Mouse (Mus musculus) myocyte (in vitro differentiated cells): ENCODE measurements around the gene Akr1c14. TPM values are rescaled to one million over a fixed set of nuclear protein-coding genes. Genes with fewer than 3 reads are reported as not detected.

ENCODE experiments used
- H3K27me3 ChIP-seq: one replicate; pipeline ENCODE4 v1.6.1; 2011; ENCODE audit not compliant: control insufficient read depth, insufficient read depth, insufficient read length
- H3K36me3 ChIP-seq: one replicate; pipeline ENCODE4 v1.6.1; 2011; ENCODE audit not compliant: control insufficient read depth, insufficient read depth
- H3K4me2 ChIP-seq: one replicate; pipeline ENCODE4 v1.6.1; 2011; ENCODE audit warnings: low read depth, control low read depth
- H3K4me3 ChIP-seq: one replicate; pipeline ENCODE4 v1.5.1; 2011; ENCODE audit warnings: mild to moderate bottlenecking, control low read depth, moderate library complexity
- H3K79me2 ChIP-seq: one replicate; pipeline ENCODE4 v1.6.1; 2011; ENCODE audit not compliant: control insufficient read depth, insufficient read depth
- H3ac ChIP-seq: one replicate; pipeline ENCODE4 v1.6.1; 2011; ENCODE audit not compliant: control insufficient read depth, insufficient read length
- CEBPB ChIP-seq: IDR thresholded peaks from 2 replicates; pipeline ENCODE4 v1.6.1; 2011; ENCODE audit warnings: mild to moderate bottlenecking, moderate library complexity; ENCODE audit not compliant: poor library complexity, insufficient read depth, severe bottlenecking
- E2F4 ChIP-seq: IDR thresholded peaks from one replicate; pipeline ENCODE4 v1.6.1; 2011; ENCODE audit warnings: mild to moderate bottlenecking, control low read depth, moderate library complexity; ENCODE audit not compliant: insufficient read depth
- MAX ChIP-seq: IDR thresholded peaks from one replicate; pipeline ENCODE4 v1.6.1; 2011; ENCODE audit warnings: low read depth, mild to moderate bottlenecking, control low read depth
- MYOD1 ChIP-seq, 3 experiments: IDR thresholded peaks; one replicate each; pipeline ENCODE4 v1.6.1; 2011; ENCODE audit warnings: control low read depth in 2 of 3, low read depth in 2 of 3, mild to moderate bottlenecking in 2 of 3, moderate library complexity in 1 of 3; ENCODE audit not compliant: insufficient read length in 2 of 3, control insufficient read depth in 1 of 3
- MYOG ChIP-seq, 3 experiments: IDR thresholded peaks; one replicate each; pipeline ENCODE4 v1.6.1; 2011; ENCODE audit warnings: control low read depth in 2 of 3, low read depth in 2 of 3, mild to moderate bottlenecking in 2 of 3; ENCODE audit not compliant: insufficient read length in 2 of 3, control insufficient read depth in 1 of 3, insufficient read depth in 1 of 3
- POLR2A ChIP-seq: IDR thresholded peaks from one replicate; pipeline ENCODE4 v1.6.1; 2011; ENCODE audit warnings: low read depth, mild to moderate bottlenecking, control low read depth, moderate library complexity; ENCODE audit not compliant: insufficient read length
- POLR2AphosphoS2 ChIP-seq: IDR thresholded peaks from one replicate; pipeline ENCODE4 v1.6.1; 2011; ENCODE audit warnings: low read depth, control low read depth; ENCODE audit not compliant: insufficient read length
- REST ChIP-seq: IDR thresholded peaks from one replicate; pipeline ENCODE4 v1.6.1; 2011; ENCODE audit warnings: mild to moderate bottlenecking, control low read depth, moderate library complexity; ENCODE audit not compliant: insufficient read depth, insufficient read length
- SRF ChIP-seq: IDR thresholded peaks from one replicate; pipeline ENCODE4 v1.6.1; 2011; ENCODE audit warnings: low read depth; ENCODE audit not compliant: control insufficient read depth, insufficient read length
- TCF12 ChIP-seq: IDR thresholded peaks from one replicate; pipeline ENCODE4 v1.6.1; 2011; ENCODE audit warnings: mild to moderate bottlenecking, control low read depth; ENCODE audit not compliant: poor library complexity, insufficient read depth, severe bottlenecking
- TCF3 ChIP-seq: IDR thresholded peaks from one replicate; pipeline ENCODE4 v1.6.1; 2011; ENCODE audit warnings: low read depth, control low read depth; ENCODE audit not compliant: insufficient read length
- USF1 ChIP-seq: IDR thresholded peaks from one replicate; pipeline ENCODE4 v1.6.1; 2011; ENCODE audit warnings: low read depth, mild to moderate bottlenecking, control low read depth, moderate library complexity
- polyA plus RNA-seq: library from polyadenylated mRNA; unstranded; fragments of >200 nt; fragmentation: generic; extraction: Trizol; gene quantifications from one replicate; pipeline ENCODE4 v1.2.1, GENCODE M21; 2012; ENCODE audit warnings: missing spikeins

Gene Akr1c14
- polyA plus RNA-seq, 1 experiment: 0.05 TPM

GRCm38 (mm10) chr13:4129100-4129499, 80.3 kb downstream of the Akr1c14 start:
- Histone ChIP-seq H3K79me2 (no peaks in the 10 kb centered on the region), H3ac (no peak overlapping the region), H3K4me2 (no peak overlapping the region), H3K27me3 (no peaks in the 10 kb centered on the region), H3K36me3 (no peaks in the 10 kb centered on the region), H3K4me3 (no peak overlapping the region)
- TF ChIP-seq TCF12: no peak

- TF ChIP-seq TCF12 (no peak), POLR2A (no peak), MYOG (IDR thresholded peaks at IDR 0.05; ENCODE audit: control insufficient read depth in 1 of 3, insufficient read depth in 1 of 3, insufficient read length in 2 of 3, low read depth in 2 of 3) (no peak), CEBPB (no peak), MAX (no peak), MYOD1 (IDR thresholded peaks at IDR 0.05; ENCODE audit: control insufficient read depth in 1 of 3, insufficient read length in 2 of 3, low read depth in 2 of 3) (no peak), TCF3 (no peak), E2F4 (no peak), REST (no peak), SRF (no peak), POLR2AphosphoS2 (no peak), USF1 (no peak)
- no peaks in the 10 kb centered on the region for H3K79me2 ChIP-seq
- H3K4me2 ChIP-seq: no peak overlapping the region
These were observed 82.5 kb downstream of the Akr1c14 start for GRCm38 (mm10) chr13:4131317-4131716.

GRCm38 (mm10) chr13:4131721-4132120, 82.9 kb downstream of the Akr1c14 start:
- Histone ChIP-seq H3K79me2 (no peaks in the 10 kb centered on the region), H3K36me3 (no peaks in the 10 kb centered on the region), H3K27me3 (no peaks in the 10 kb centered on the region), H3K4me3 (no peak overlapping the region), H3ac (no peak overlapping the region), H3K4me2 (no peak overlapping the region)
- TF ChIP-seq SRF: no peak
- no peak for TF ChIP-seq TCF3
- no peak for TF ChIP-seq E2F4
- no peak for TF ChIP-seq POLR2A
- no peak for TF ChIP-seq TCF12
- no peak for TF ChIP-seq MAX
- TF ChIP-seq POLR2AphosphoS2: no peak
- TF ChIP-seq REST: no peak
- no peak for TF ChIP-seq MYOG (IDR thresholded peaks at IDR 0.05; ENCODE audit: control insufficient read depth in 1 of 3, insufficient read depth in 1 of 3, insufficient read length in 2 of 3, low read depth in 2 of 3)
- TF ChIP-seq USF1: no peak
- no peak for TF ChIP-seq CEBPB
- TF ChIP-seq MYOD1 (IDR thresholded peaks at IDR 0.05; ENCODE audit: control insufficient read depth in 1 of 3, insufficient read length in 2 of 3, low read depth in 2 of 3): no peak

More at GRCm38 (mm10) chr13:4131317-4131716, 82.5 kb downstream of the Akr1c14 start:
- Histone ChIP-seq H3K36me3 (no peaks in the 10 kb centered on the region), H3K27me3 (no peaks in the 10 kb centered on the region), H3ac (no peak overlapping the region), H3K4me3 (no peak overlapping the region)

DNA sequence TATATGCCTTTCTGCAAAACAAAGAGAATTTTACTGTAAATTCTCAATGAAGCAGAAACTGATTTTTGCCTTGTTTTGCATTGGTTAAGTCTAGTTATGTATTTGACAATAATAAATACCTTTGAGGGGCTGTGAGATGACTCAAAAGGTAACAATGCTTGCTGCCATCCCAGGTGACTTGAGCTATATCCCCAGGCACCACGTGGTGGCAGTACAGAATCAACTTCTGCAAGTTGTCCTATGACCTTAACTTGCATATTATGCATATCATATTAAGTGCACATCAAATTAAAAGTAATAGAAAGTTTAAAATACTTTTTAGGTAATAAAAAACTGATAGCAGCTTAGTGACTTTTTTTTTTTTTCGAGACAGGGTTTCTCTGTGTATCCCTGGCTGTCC, 84.3 kb downstream of the Akr1c14 start:
- Histone ChIP-seq H3K4me2 (no peak overlapping the region), H3K79me2 (no peaks in the 10 kb centered on the region), H3K4me3 (no peak overlapping the region), H3K27me3 (no peaks in the 10 kb centered on the region), H3ac (no peak overlapping the region), H3K36me3 (no peaks in the 10 kb centered on the region)
- no peak for TF ChIP-seq USF1
- TF ChIP-seq MYOD1 (IDR thresholded peaks at IDR 0.05; ENCODE audit: control insufficient read depth in 1 of 3, insufficient read length in 2 of 3, low read depth in 2 of 3): no peak
- no peak for TF ChIP-seq TCF12
- no peak for TF ChIP-seq E2F4
- no peak for TF ChIP-seq TCF3

Other genes with a start within 250 kb of the Akr1c14 start
- gene Calml3, start 244.7 kb upstream of the Akr1c14 start, polyA plus RNA-seq: 0.08 TPM
- gene Calm4, start 211.3 kb upstream of the Akr1c14 start, polyA plus RNA-seq: 0.05 TPM
- gene Calm5, start 194.8 kb upstream of the Akr1c14 start, polyA plus RNA-seq: not detected
- 13.7 TPM for gene Net1, start 130.8 kb upstream of the Akr1c14 start, polyA plus RNA-seq
- gene Tubal3, start 130.7 kb upstream of the Akr1c14 start, polyA plus RNA-seq: not detected
- not detected for gene Ucn3, start 103.7 kb upstream of the Akr1c14 start, polyA plus RNA-seq
- gene Akr1c18, start 101.6 kb downstream of the Akr1c14 start, polyA plus RNA-seq: not detected
- gene Akr1c13, start 142.1 kb downstream of the Akr1c14 start, polyA plus RNA-seq: 12.2 TPM
- not detected for gene Akr1c19, start 179.7 kb downstream of the Akr1c14 start, polyA plus RNA-seq
- gene Akr1c12, start 230.4 kb downstream of the Akr1c14 start, polyA plus RNA-seq: 2.1 TPM